Mouse (Mus musculus) spleen, adult 2 months (tissue): ENCODE measurements around the gene Samd4. TPM values are rescaled to one million over a fixed set of nuclear protein-coding genes. Genes with fewer than 3 reads are reported as not detected.

Source experiments
- DNase-seq, 2 experiments: peaks; one replicate each; pipeline versions ENCODE4 v3.0.0 to v3.0.0-alpha.2; 2012 to 2021; ENCODE audit warnings: low spot score in 2 of 2, low read depth in 1 of 2
- H3K27ac ChIP-seq: fragments of 200-500 bp; 2 replicates; pipeline ENCODE4 v1.5.1; 2012; ENCODE audit warnings: low read length, inconsistent platforms; ENCODE audit not compliant: insufficient read depth
- H3K27me3 ChIP-seq: fragments of 200-500 bp; 2 replicates; pipeline ENCODE4 v1.6.1; 2012; ENCODE audit warnings: mild to moderate bottlenecking, moderate library complexity, low read length, inconsistent platforms; ENCODE audit not compliant: control insufficient read depth, insufficient read depth
- H3K36me3 ChIP-seq: fragments of 200-500 bp; 2 replicates; pipeline ENCODE4 v1.6.1; 2012; ENCODE audit warnings: mild to moderate bottlenecking, low read length, inconsistent platforms; ENCODE audit not compliant: control insufficient read depth, insufficient read depth
- H3K4me1 ChIP-seq: fragments of 200-500 bp; 2 replicates; pipeline ENCODE4 v1.6.1; 2011; ENCODE audit warnings: inconsistent platforms; ENCODE audit not compliant: control insufficient read depth, insufficient read depth, insufficient read length
- H3K4me3 ChIP-seq: fragments of 200-500 bp; 2 replicates; pipeline ENCODE4 v1.5.1; 2011; ENCODE audit warnings: mild to moderate bottlenecking, inconsistent platforms; ENCODE audit not compliant: insufficient read depth, insufficient read length; ENCODE audit errors: extremely low read depth
- CTCF ChIP-seq: fragments of 200-500 bp; IDR thresholded peaks from 2 replicates; pipeline ENCODE4 v1.5.1; 2011; ENCODE audit warnings: mild to moderate bottlenecking, inconsistent platforms; ENCODE audit not compliant: insufficient read depth, insufficient read length, insufficient replicate concordance; ENCODE audit errors: extremely low read depth
- POLR2A ChIP-seq: fragments of 200-500 bp; IDR thresholded peaks from 2 replicates; pipeline ENCODE4 v1.6.1; 2011; ENCODE audit warnings: low read depth, low read length, inconsistent platforms
- WGBS: fragments of 180-500 bp; shearing (Covaris S2); methylation state at CpG from one replicate; pipeline ENCODE4 v1.1.7; 2018; 5-methylcytosine and 5-hydroxymethylcytosine counted together
- polyA plus RNA-seq: library from polyadenylated mRNA; depleted of rRNA; stranded (reverse); fragments of >200 nt; gene quantifications from 2 replicates; pipeline ENCODE4 v1.2.3, GENCODE M21; 2012

Samd4 gene
- polyA plus RNA-seq, 1 experiment = 3.7 TPM

GRCm38 (mm10) chr14:46976712-46977111, 94.1 kb downstream of the Samd4 start:
- 78% methylated on average over 11 of the region's 11 CpGs for WGBS
- no peak for TF ChIP-seq POLR2A
- no peak for TF ChIP-seq CTCF

GRCm38 (mm10) chr14:46977660-46978059, 95.0 kb downstream of the Samd4 start:
- TF ChIP-seq POLR2A (no peak), CTCF (no peak)
- Histone ChIP-seq H3K4me3 (no peak overlapping the region), H3K36me3 (no peaks in the 10 kb centered on the region), H3K27ac (no peak overlapping the region), H3K4me1 (no peaks in the 10 kb centered on the region; the same call in 1 of the 2 replicates), H3K27me3 (no peaks in the 10 kb centered on the region)
- WGBS = 44% methylated on average over 10 of the region's 10 CpGs
- DNase-seq = no peak

More at GRCm38 (mm10) chr14:46976712-46977111, 94.1 kb downstream of the Samd4 start:
- DNase-seq = no peak
- Histone ChIP-seq H3K27ac (no peak overlapping the region), H3K27me3 (no peaks in the 10 kb centered on the region), H3K4me3 (no peak overlapping the region), H3K4me1 (no peaks in the 10 kb centered on the region; the same call in 1 of the 2 replicates), H3K36me3 (no peaks in the 10 kb centered on the region)

- TF ChIP-seq CTCF (no peak), POLR2A (no peak)
- Histone ChIP-seq H3K27ac (no peak overlapping the region), H3K4me3 (no peak overlapping the region), H3K27me3 (no peaks in the 10 kb centered on the region), H3K4me1 (no peaks in the 10 kb centered on the region; the same call in 1 of the 2 replicates), H3K36me3 (no peaks in the 10 kb centered on the region)
- DNase-seq = no peak
- WGBS = 87% methylated on average over 5 of the region's 5 CpGs
Observed at GRCm38 (mm10) chr14:46979172-46979571, 96.5 kb downstream of the Samd4 start.

GRCm38 (mm10) chr14:46980736-46981438, 98.2 kb downstream of the Samd4 start:
- H3K27ac ChIP-seq = no peak overlapping the region
- DNase-seq = no peak

GRCm38 (mm10) chr14:46982106-46982505, 99.5 kb downstream of the Samd4 start:
- no peak for DNase-seq
- Histone ChIP-seq H3K4me1 (no peaks in the 10 kb centered on the region; the same call in 1 of the 2 replicates), H3K27me3 (no peaks in the 10 kb centered on the region), H3K27ac (no peak overlapping the region), H3K4me3 (no peak overlapping the region), H3K36me3 (no peaks in the 10 kb centered on the region)
- TF ChIP-seq CTCF (no peak), POLR2A (no peak)
- WGBS = 60% methylated on average over 6 of the region's 6 CpGs

More at GRCm38 (mm10) chr14:46980736-46981438, 98.2 kb downstream of the Samd4 start:
- WGBS = 35% methylated on average over 17 of the region's 17 CpGs
- no peaks in the 10 kb centered on the region; the same call in 1 of the 2 replicates for H3K4me1 ChIP-seq
- no peaks in the 10 kb centered on the region for H3K27me3 ChIP-seq
- no peak for TF ChIP-seq POLR2A
- H3K4me3 ChIP-seq = no peak overlapping the region
- no peaks in the 10 kb centered on the region for H3K36me3 ChIP-seq

GRCm38 (mm10) chr14:46984542-46985125, 102.0 kb downstream of the Samd4 start:
- 82% methylated on average over 8 of the region's 8 CpGs for WGBS
- H3K4me3 ChIP-seq = no peak overlapping the region
- no peaks in the 10 kb centered on the region for H3K27me3 ChIP-seq
- H3K36me3 ChIP-seq = no peaks in the 10 kb centered on the region
- TF ChIP-seq POLR2A (no peak), CTCF (no peak)
- DNase-seq = no peak
- H3K27ac ChIP-seq = no peak overlapping the region
- no peaks in the 10 kb centered on the region; the same call in 1 of the 2 replicates for H3K4me1 ChIP-seq

GRCm38 (mm10) chr14:46989694-46990093, 107.0 kb downstream of the Samd4 start:
- WGBS = 78% methylated on average over 4 of the region's 4 CpGs
- H3K27ac ChIP-seq = no peak overlapping the region

More at GRCm38 (mm10) chr14:46989694-46990093, 107.0 kb downstream of the Samd4 start:
- H3K4me3 ChIP-seq = no peak overlapping the region
- DNase-seq = no peak
- TF ChIP-seq POLR2A = no peak
- no peak for TF ChIP-seq CTCF
- no peaks in the 10 kb centered on the region for H3K27me3 ChIP-seq
- no peaks in the 10 kb centered on the region for H3K36me3 ChIP-seq
- no peaks in the 10 kb centered on the region for H3K4me1 ChIP-seq
